Mouse (Mus musculus) liver, embryonic 12.5 days (tissue): ENCODE measurements at regions not wholly inside any gene's neighbourhood (a gene's known extent, or its start where the extent isn't known, plus 50 kb on each side); places are given as distances from the start of the nearest gene placed in this dataset.
A peak's percentile ranks its signal among the peaks of the same experiment; 100 is the strongest.

Experiments used
- ATAC-seq: fragments of 200-750 bp; cut with Nextera tagmentation; 2 replicates; pipeline ENCODE4 v1.8.0; 2017; ENCODE audit warnings: moderate number of reproducible peaks, mild to moderate bottlenecking, moderate library complexity
- H3K27ac ChIP-seq: fragments of 300-500 bp; sonication (generic); 2 replicates; pipeline ENCODE4 v1.5.1; 2016; ENCODE audit warnings: mild to moderate bottlenecking
- H3K27me3 ChIP-seq: fragments of 300-500 bp; sonication (generic); replicated peaks from 2 replicates; pipeline ENCODE4 v1.6.1; 2016; ENCODE audit warnings: mild to moderate bottlenecking, moderate library complexity
- H3K36me3 ChIP-seq: fragments of 300-500 bp; sonication (generic); 2 replicates; pipeline ENCODE4 v1.6.1; 2016; ENCODE audit warnings: mild to moderate bottlenecking, moderate library complexity
- H3K4me1 ChIP-seq: fragments of 300-500 bp; sonication (generic); 2 replicates; pipeline ENCODE4 v1.6.1; 2016
- H3K4me2 ChIP-seq: fragments of 300-500 bp; sonication (generic); 2 replicates; pipeline ENCODE4 v1.6.1; 2016; ENCODE audit warnings: mild to moderate bottlenecking, moderate library complexity
- H3K4me3 ChIP-seq: fragments of 300-500 bp; sonication (generic); 2 replicates; pipeline ENCODE4 v1.5.1; 2016; ENCODE audit warnings: mild to moderate bottlenecking, moderate library complexity
- H3K9ac ChIP-seq: fragments of 300-500 bp; sonication (generic); 2 replicates; pipeline ENCODE4 v1.6.1; 2016; ENCODE audit warnings: mild to moderate bottlenecking, moderate library complexity
- H3K9me3 ChIP-seq: fragments of 300-500 bp; sonication (generic); replicated peaks from 2 replicates; pipeline ENCODE4 v1.6.1; 2016; ENCODE audit warnings: mild to moderate bottlenecking, moderate library complexity
- WGBS: fragments of 180-500 bp; shearing (Covaris S2); methylation state at CpG from one replicate; pipeline ENCODE4 v1.1.7; 2016; ENCODE audit not compliant: insufficient replicate concordance; 5-methylcytosine and 5-hydroxymethylcytosine counted together

GRCm38 (mm10) chr1:190570563-190570962, 341.0 kb downstream of the Rps6kc1 start:
- H3K4me3 ChIP-seq: no peak overlapping the region
- no peak overlapping the region for H3K27ac ChIP-seq
- H3K4me1 ChIP-seq: no peaks in the 10 kb centered on the region
- H3K9ac ChIP-seq: no peak overlapping the region
- ATAC-seq: no peak
- H3K4me2 ChIP-seq: no peak overlapping the region
- H3K27me3 ChIP-seq: no peaks in the 10 kb centered on the region
- WGBS: 73% methylated on average over 10 of the region's 10 CpGs
- peaks cover 3% of the 10 kb centered on the region; the same call in 1 of the 2 replicates for H3K9me3 ChIP-seq
- H3K36me3 ChIP-seq: no peaks in the 10 kb centered on the region

- Histone ChIP-seq H3K4me3 (no peak overlapping the region), H3K36me3 (no peaks in the 10 kb centered on the region), H3K27ac (no peak overlapping the region), H3K9me3 (peaks cover 3% of the 10 kb centered on the region; the same call in 1 of the 2 replicates), H3K4me2 (no peak overlapping the region), H3K27me3 (no peaks in the 10 kb centered on the region), H3K9ac (no peak overlapping the region), H3K4me1 (0 out of 2 replicates have a peak, but pooled peaks cover 2% of the 10 kb centered on the region)
- ATAC-seq: no peak
- WGBS: 73% methylated on average over 7 of the region's 7 CpGs
Observed at GRCm38 (mm10) chr1:190566744-190567143, 344.8 kb downstream of the Rps6kc1 start.

- no peak overlapping the region for H3K4me2 ChIP-seq
- H3K4me3 ChIP-seq: no peak overlapping the region
- no peak overlapping the region for H3K27ac ChIP-seq
- no peaks in the 10 kb centered on the region for H3K9me3 ChIP-seq
- no peaks in the 10 kb centered on the region for H3K36me3 ChIP-seq
- no peak for ATAC-seq
- no peaks in the 10 kb centered on the region for H3K27me3 ChIP-seq
- H3K4me1 ChIP-seq: 0 out of 2 replicates have a peak, but pooled peaks cover 2% of the 10 kb centered on the region
- WGBS: 44% methylated on average over 13 of the region's 13 CpGs
- no peak overlapping the region for H3K9ac ChIP-seq
Observed at GRCm38 (mm10) chr1:190562865-190563457, 348.6 kb downstream of the Rps6kc1 start.

GRCm38 (mm10) chr1:190560086-190560485, 351.5 kb downstream of the Rps6kc1 start:
- no peaks in the 10 kb centered on the region for H3K9me3 ChIP-seq
- 0 out of 2 replicates have a peak, but pooled peaks cover 2% of the 10 kb centered on the region for H3K4me1 ChIP-seq
- no peak overlapping the region for H3K27ac ChIP-seq
- no peaks in the 10 kb centered on the region for H3K36me3 ChIP-seq
- no peak overlapping the region for H3K4me3 ChIP-seq
- no peak overlapping the region for H3K4me2 ChIP-seq
- no peak overlapping the region for H3K9ac ChIP-seq
- H3K27me3 ChIP-seq: no peaks in the 10 kb centered on the region
- ATAC-seq: no peak
- 76% methylated on average over 9 of the region's 9 CpGs for WGBS

- no peaks in the 10 kb centered on the region for H3K4me1 ChIP-seq
- no peak overlapping the region for H3K4me2 ChIP-seq
- H3K9ac ChIP-seq: no peak overlapping the region
- no peak overlapping the region for H3K4me3 ChIP-seq
- H3K9me3 ChIP-seq: no peaks in the 10 kb centered on the region
- no peaks in the 10 kb centered on the region for H3K36me3 ChIP-seq
- H3K27me3 ChIP-seq: no peaks in the 10 kb centered on the region
- no peak for ATAC-seq
- 23% methylated on average over 2 of the region's 2 CpGs for WGBS
- no peak overlapping the region for H3K27ac ChIP-seq
Observed at GRCm38 (mm10) chr1:190541892-190542291, 369.7 kb downstream of the Rps6kc1 start.

- Histone ChIP-seq H3K27ac (no peak overlapping the region), H3K9me3 (no peaks in the 10 kb centered on the region), H3K27me3 (no peaks in the 10 kb centered on the region), H3K9ac (no peak overlapping the region), H3K4me3 (no peak overlapping the region), H3K4me1 (0 out of 2 replicates have a peak, but pooled peaks cover 6% of the 10 kb centered on the region), H3K4me2 (no peak overlapping the region), H3K36me3 (no peaks in the 10 kb centered on the region)
- ATAC-seq: peak; percentile 46; the same call in 1 of the 2 replicates
- 29% methylated on average over 10 of the region's 10 CpGs for WGBS
Observed at GRCm38 (mm10) chr1:190532879-190533676, 362.6 kb upstream of the Prox1 start.

- ATAC-seq: no peak
- H3K4me3 ChIP-seq: no peak overlapping the region
- peaks cover 7% of the 10 kb centered on the region; the same call in 1 of the 2 replicates for H3K27me3 ChIP-seq
- 50% methylated on average over 6 of the region's 6 CpGs for WGBS
- no peak overlapping the region for H3K4me2 ChIP-seq
- no peak overlapping the region for H3K27ac ChIP-seq
- H3K36me3 ChIP-seq: no peaks in the 10 kb centered on the region
- 0 out of 2 replicates have a peak, but pooled peaks cover 6% of the 10 kb centered on the region for H3K4me1 ChIP-seq
- H3K9me3 ChIP-seq: no peaks in the 10 kb centered on the region
- H3K9ac ChIP-seq: no peak overlapping the region
Observed at GRCm38 (mm10) chr1:190531224-190531623, 360.7 kb upstream of the Prox1 start.

- Histone ChIP-seq H3K27ac (no peak overlapping the region), H3K9me3 (no peaks in the 10 kb centered on the region), H3K9ac (no peak overlapping the region), H3K4me2 (no peak overlapping the region), H3K4me1 (0 out of 2 replicates have a peak, but pooled peaks cover 6% of the 10 kb centered on the region), H3K4me3 (no peak overlapping the region), H3K36me3 (no peaks in the 10 kb centered on the region), H3K27me3 (peaks cover 15% of the 10 kb centered on the region; the same call in 1 of the 2 replicates)
- ATAC-seq: no peak
- WGBS: 54% methylated on average over 3 of the region's 3 CpGs
Observed at GRCm38 (mm10) chr1:190530079-190530478, 359.6 kb upstream of the Prox1 start.

GRCm38 (mm10) chr1:190527545-190528137, 357.1 kb upstream of the Prox1 start:
- Histone ChIP-seq H3K4me2 (no peak overlapping the region), H3K9ac (no peak overlapping the region), H3K4me3 (no peak overlapping the region), H3K27ac (no peak overlapping the region), H3K9me3 (no peaks in the 10 kb centered on the region), H3K27me3 (peaks cover 17% of the 10 kb centered on the region; the same call in 1 of the 2 replicates), H3K36me3 (no peaks in the 10 kb centered on the region), H3K4me1 (no peaks in the 10 kb centered on the region)
- 68% methylated on average over 7 of the region's 7 CpGs for WGBS
- ATAC-seq: no peak

- peaks cover 17% of the 10 kb centered on the region; the same call in 1 of the 2 replicates for H3K27me3 ChIP-seq
- no peak for ATAC-seq
- H3K27ac ChIP-seq: no peak overlapping the region
- no peaks in the 10 kb centered on the region for H3K4me1 ChIP-seq
- no peak overlapping the region for H3K4me2 ChIP-seq
- no peaks in the 10 kb centered on the region for H3K36me3 ChIP-seq
- no peak overlapping the region for H3K4me3 ChIP-seq
- WGBS: 15% methylated on average over 7 of the region's 7 CpGs
- H3K9me3 ChIP-seq: 0 out of 2 replicates have a peak, but pooled peaks cover 1% of the 10 kb centered on the region
- H3K9ac ChIP-seq: no peak overlapping the region
Observed at GRCm38 (mm10) chr1:190526634-190527033, 356.1 kb upstream of the Prox1 start.

GRCm38 (mm10) chr1:190526046-190526445, 355.5 kb upstream of the Prox1 start:
- Histone ChIP-seq H3K4me1 (no peaks in the 10 kb centered on the region), H3K4me2 (no peak overlapping the region), H3K27me3 (peaks cover 17% of the 10 kb centered on the region; the same call in 1 of the 2 replicates), H3K4me3 (no peak overlapping the region), H3K36me3 (no peaks in the 10 kb centered on the region), H3K9ac (no peak overlapping the region), H3K9me3 (0 out of 2 replicates have a peak, but pooled peaks cover 5% of the 10 kb centered on the region), H3K27ac (no peak overlapping the region)
- WGBS: 60% methylated on average over 6 of the region's 6 CpGs
- no peak for ATAC-seq

- no peaks in the 10 kb centered on the region for H3K36me3 ChIP-seq
Observed at GRCm38 (mm10) chr1:190500106-190500505, 329.6 kb upstream of the Prox1 start.

More at GRCm38 (mm10) chr1:190500106-190500505, 329.6 kb upstream of the Prox1 start:
- Histone ChIP-seq H3K9ac (no peak overlapping the region), H3K4me3 (no peak overlapping the region), H3K4me2 (no peak overlapping the region), H3K4me1 (no peaks in the 10 kb centered on the region), H3K9me3 (no peaks in the 10 kb centered on the region), H3K27me3 (peaks cover 11% of the 10 kb centered on the region; the same call in 1 of the 2 replicates), H3K27ac (no peak overlapping the region)
- WGBS: 73% methylated on average over 8 of the region's 8 CpGs
- no peak for ATAC-seq
